Mouse (Mus musculus) right cerebral cortex, postnatal 10 days (tissue): ENCODE results near the gene Kctd3.

Source experiments
- DNase-seq, 2 experiments: peaks; one replicate each; pipeline ENCODE4 v3.0.0; 2021; ENCODE audit warnings: low spot score in 2 of 2

The Kctd3 gene

GRCm38 (mm10) chr1:189007980-189008324 lies 311 bp upstream of the Kctd3 start:
- no peak for DNase-seq

DNA sequence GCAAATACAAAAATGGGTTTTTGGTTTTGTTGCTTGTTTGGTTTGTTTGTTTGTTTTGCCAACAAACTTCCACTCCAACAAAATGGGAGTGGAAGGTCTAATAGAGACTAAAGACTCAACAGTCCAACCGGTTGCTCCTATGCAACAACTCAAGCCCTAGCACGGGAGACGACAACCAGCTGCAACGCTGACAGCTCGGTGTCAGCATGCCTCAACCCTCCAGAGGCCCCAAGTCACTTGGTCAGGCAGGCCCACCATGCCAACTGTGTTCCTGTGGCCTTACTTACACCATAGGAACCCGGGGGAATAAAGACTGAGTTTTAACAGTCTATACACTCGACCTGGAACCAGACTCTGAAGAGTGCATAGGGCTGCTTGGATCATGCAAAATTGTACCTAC lies 815 bp downstream of the Kctd3 start:
- DNase-seq: no peak

DNA sequence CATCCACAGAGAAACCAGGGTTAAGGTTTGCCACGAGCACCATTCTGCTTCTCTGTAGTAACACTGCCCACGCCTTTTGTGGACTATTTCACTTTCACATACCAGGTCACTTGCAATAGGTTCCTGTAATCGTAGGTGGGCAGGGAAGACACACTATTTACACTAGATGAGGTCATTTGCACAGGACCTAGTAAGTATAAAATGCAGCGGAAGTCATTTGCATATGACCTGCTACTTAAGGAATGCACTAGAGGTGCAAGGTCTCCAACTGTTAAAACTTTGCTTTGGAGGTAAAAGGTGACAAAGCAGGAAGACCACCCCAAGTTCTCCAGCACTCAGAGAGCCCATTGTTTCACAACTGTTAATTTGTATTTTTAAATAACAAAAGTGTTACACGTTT lies 1.4 kb downstream of the Kctd3 start:
- DNase-seq: no peak

GRCm38 (mm10) chr1:189004774-189005173 lies 2.9 kb downstream of the Kctd3 start:
- DNase-seq: no peak

- no peak for DNase-seq
These were observed 5.8 kb downstream of the Kctd3 start for GRCm38 (mm10) chr1:189001815-189002214.

DNA sequence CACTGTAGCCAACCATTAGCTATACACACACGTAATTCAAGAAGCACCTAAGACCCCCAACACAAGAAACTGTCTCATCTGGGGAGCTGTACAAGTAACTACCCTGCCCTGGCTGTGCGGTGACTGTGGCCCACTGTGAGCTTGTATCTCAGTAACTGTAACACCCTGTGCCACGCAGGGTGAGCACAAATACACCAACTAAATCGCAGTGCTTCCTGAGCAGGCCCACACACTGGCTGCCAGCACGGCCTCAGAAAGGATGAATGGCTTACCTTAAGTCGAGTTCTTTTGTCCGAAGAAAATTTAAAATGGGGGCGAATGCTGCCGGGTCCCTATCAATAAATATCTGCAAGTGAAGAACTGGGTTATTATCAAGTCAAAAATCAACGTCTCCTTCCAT lies 7.7 kb downstream of the Kctd3 start:
- no peak for DNase-seq

DNA sequence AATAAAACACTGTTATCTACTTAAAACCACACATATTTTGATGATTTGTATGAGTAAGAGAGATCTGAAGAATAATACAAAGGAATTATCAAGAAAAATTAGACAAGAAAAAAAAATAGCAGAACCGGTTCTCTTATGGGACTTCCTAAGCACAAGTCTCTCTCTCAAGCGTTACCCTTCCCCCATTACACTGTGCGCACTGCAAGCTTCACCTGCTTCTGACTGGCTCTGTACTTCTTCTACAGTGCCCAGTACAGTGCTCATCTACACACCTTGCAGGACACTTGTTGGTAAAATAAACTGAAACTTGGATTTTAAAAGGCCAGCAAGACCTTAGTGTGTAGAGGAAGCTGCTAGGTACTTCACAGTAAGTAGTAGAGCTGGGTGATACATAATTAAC lies 9.7 kb downstream of the Kctd3 start:
- no peak for DNase-seq

DNA sequence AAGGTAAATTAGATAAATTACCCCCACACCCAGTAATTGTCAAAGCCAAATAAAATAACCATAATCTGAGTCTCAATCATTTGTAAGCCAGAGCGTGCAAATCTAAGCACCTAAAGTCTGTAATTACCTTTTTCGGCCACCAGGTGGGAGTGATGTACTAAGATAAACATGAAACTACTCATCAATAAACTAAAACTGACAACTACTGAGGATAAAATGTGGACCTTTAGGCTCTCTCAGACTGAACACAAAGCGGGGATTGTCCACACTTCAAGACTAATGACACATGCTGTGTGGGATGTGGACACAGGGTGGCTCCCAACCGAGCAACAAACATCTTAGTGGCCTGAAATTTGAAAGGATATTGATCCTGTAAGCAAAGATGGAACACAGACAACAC lies 14.4 kb downstream of the Kctd3 start:
- DNase-seq: peak; percentile 50 to 57

GRCm38 (mm10) chr1:188980050-188980449 lies 27.6 kb downstream of the Kctd3 start:
- DNase-seq: peak in 1 of 2 experiments; percentile 67

DNA sequence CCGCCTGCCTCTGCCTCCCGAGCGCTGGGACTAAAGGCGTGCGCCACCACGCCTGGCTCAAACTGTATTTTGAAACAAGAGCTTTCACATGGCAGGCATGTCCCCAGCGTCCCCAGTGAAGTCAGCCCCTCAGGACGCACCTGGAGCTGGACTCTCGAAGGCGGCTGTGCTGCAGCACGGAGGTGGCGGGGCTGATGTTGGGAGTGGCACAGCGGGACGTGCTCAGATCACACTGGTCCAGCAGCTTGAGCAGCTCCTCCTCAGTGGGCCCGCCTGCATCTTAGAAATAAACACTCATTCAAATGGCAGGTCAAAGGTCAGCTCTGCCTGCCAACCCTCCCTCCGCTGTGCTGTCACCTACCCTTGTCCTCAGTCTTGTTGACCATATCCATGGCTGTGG lies 33.7 kb downstream of the Kctd3 start:
- DNase-seq: no peak

GRCm38 (mm10) chr1:188973078-188973477 lies 34.6 kb downstream of the Kctd3 start:
- DNase-seq: no peak

- no peak for DNase-seq
These were observed 55.1 kb downstream of the Kctd3 start for GRCm38 (mm10) chr1:188952501-188952900.

DNA sequence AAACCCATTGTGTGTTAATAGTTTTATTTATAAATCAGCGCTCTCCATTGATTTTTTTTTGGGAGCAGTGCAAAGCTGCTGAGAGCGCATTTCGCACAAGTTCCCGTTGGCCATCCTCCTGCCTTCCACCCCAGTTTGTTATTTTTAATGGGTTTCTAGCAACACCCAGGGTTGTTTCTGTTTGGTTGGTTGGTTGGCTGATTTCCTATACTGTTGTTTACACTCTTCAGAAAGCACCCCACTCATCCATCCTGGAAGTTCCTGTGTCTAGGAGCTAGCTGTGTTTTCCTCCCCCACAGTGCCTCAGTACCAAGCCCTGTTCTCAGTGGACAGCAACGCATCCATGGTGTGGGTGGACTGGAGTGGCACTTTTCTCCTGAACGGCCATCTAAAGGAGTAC lies 56.5 kb downstream of the Kctd3 start:
- no peak for DNase-seq

DNA sequence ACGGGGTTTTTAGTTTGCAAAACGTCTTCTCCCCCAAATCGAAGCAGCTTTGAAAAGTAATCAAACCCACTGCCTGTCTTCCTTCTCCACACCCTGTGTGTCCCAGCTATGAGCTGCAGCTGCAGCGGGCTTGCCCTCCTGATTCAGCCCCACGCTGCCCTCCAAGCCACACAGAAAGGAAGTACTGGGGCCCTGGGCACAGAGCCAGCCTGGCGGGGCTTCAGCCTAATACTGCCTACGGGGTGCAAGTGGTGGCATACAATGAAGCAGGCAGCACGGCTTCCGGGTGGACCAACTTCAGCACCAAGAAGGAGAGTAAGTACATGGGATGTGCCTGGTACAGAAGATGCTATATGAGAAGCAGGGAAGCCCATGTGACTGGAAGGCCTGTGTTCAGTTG lies 59.4 kb downstream of the Kctd3 start:
- DNase-seq: peak; percentile 56 to 72

GRCm38 (mm10) chr1:188947794-188948193 lies 59.8 kb downstream of the Kctd3 start:
- DNase-seq: no peak

DNA sequence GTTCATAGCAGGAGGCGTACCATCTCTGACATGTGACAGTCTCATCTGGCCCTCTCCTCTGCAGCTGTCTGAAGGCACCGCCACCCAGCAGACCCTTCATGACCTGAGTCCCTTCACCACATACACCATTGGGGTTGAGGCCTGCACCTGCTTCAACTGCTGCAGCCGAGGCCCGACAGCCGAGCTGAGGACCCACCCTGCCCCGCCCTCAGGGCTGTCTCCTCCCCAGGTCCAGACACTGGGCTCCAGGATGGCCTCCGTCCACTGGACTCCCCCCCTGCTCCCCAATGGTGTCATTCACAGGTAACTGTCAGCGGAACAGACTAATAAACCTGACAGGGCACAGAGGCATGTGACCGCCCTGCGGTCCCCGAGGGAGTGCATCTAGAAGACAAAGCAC lies 60.8 kb downstream of the Kctd3 start:
- no peak for DNase-seq

- DNase-seq: no peak
These were observed 62.3 kb downstream of the Kctd3 start for GRCm38 (mm10) chr1:188945326-188945725.

DNA sequence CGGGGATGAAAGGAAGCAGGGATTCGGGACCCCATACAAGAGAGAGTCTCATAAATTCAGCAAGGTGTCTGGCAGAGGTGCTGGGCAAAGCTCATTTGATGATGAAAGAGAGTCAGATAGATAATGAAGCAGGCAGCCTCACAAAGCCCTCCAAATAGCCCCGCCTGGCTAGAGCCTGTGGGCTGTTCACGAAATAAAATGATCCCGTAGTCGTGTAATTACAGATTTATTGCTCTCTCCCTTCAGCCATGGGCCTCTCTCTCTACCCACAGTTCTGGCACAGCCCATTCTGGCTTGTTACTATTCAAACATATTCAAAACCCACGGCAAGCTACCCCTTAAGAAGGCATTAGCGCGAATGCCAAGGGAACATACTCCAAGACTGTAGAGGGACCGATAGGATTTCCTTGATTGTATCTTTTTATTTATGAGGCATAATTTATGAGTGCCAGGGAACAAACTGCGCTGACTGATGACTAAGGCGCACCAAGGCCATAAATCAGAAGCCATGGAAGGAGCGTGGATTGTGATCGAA lies 70.3 kb downstream of the Kctd3 start:
- no peak for DNase-seq
